Mouse (Mus musculus) megakaryocyte, embryonic 14.5 days (primary cell): Measurements from ENCODE around the gene Olfr1087.

Experiments
- FLI1 ChIP-seq: IDR thresholded peaks from 2 replicates; pipeline ENCODE4 v1.6.1; 2012; ENCODE audit warnings: low read length, inconsistent platforms, mixed read lengths
- GATA1 ChIP-seq: IDR thresholded peaks from 3 replicates; pipeline ENCODE4 v1.6.1; 2012; ENCODE audit warnings: mixed read lengths, low read length, inconsistent platforms, borderline replicate concordance

GRCm38 (mm10) chr2:86733601-86734000 lies 35.4 kb upstream of the Olfr1087 start, which contains the start of gene Olfr1089:
- TF ChIP-seq GATA1 (no peak), FLI1 (no peak)
